Mouse (Mus musculus) stomach, postnatal 0 days (tissue): ENCODE measurements at regions not wholly inside any gene's neighbourhood (a gene's known extent, or its start where the extent isn't known, plus 50 kb on each side); places are given as distances from the start of the nearest gene placed in this dataset.

Source experiments
- ATAC-seq: fragments of 200-750 bp; cut with Nextera tagmentation; 2 replicates; pipeline ENCODE4 v1.8.0; 2017; ENCODE audit not compliant: low FRiP score, low TSS enrichment
- DNase-seq: peaks from one replicate; pipeline ENCODE4 v3.0.0-alpha.2; 2016; ENCODE audit warnings: low spot score
- H3K27ac ChIP-seq: fragments of 300-500 bp; sonication (generic); replicated peaks from 2 replicates; pipeline ENCODE4 v1.5.1; 2014; ENCODE audit warnings: mild to moderate bottlenecking, control low read depth
- H3K27me3 ChIP-seq: fragments of 300-500 bp; sonication (generic); 2 replicates; pipeline ENCODE4 v1.6.1; 2014; ENCODE audit warnings: low read length; ENCODE audit not compliant: control insufficient read depth, insufficient read depth
- H3K36me3 ChIP-seq: fragments of 300-500 bp; sonication (generic); 2 replicates; pipeline ENCODE4 v1.6.1; 2014; ENCODE audit warnings: low read length, mixed read lengths; ENCODE audit not compliant: control insufficient read depth, insufficient read depth
- H3K4me1 ChIP-seq: fragments of 300-500 bp; sonication (generic); replicated peaks from 2 replicates; pipeline ENCODE4 v1.6.1; 2014; ENCODE audit warnings: antibody characterized with exemption; ENCODE audit not compliant: control insufficient read depth, insufficient read depth
- H3K4me2 ChIP-seq: fragments of 300-500 bp; sonication (generic); replicated peaks from 2 replicates; pipeline ENCODE4 v1.6.1; 2014; ENCODE audit warnings: low read depth, mild to moderate bottlenecking, control low read depth, moderate library complexity
- H3K4me3 ChIP-seq: fragments of 300-500 bp; sonication (generic); 2 replicates; pipeline ENCODE4 v1.5.1; 2014; ENCODE audit warnings: low read depth, low read length, control low read depth
- H3K9ac ChIP-seq: fragments of 300-500 bp; sonication (generic); 2 replicates; pipeline ENCODE4 v1.6.1; 2014; ENCODE audit warnings: mild to moderate bottlenecking, low read length, control low read depth, mixed read lengths
- H3K9me3 ChIP-seq: fragments of 300-500 bp; sonication (generic); 2 replicates; pipeline ENCODE4 v1.6.1; 2016; ENCODE audit warnings: low read length; ENCODE audit not compliant: control insufficient read depth
- CTCF ChIP-seq: IDR thresholded peaks from 2 replicates; pipeline ENCODE4 v1.5.1; 2016; ENCODE audit warnings: antibody characterized with exemption, low read depth, mild to moderate bottlenecking, moderate library complexity
- EP300 ChIP-seq: optimal IDR thresholded peaks from 2 replicates; pipeline ENCODE3; 2016; ENCODE audit warnings: antibody characterized with exemption
- WGBS: fragments of 180-500 bp; shearing (Covaris S2); extraction: QIAGEN DNeasy Blood & Tissue Kit; methylation state at CpG from one replicate; pipeline ENCODE4 v1.1.7; 2014; 5-methylcytosine and 5-hydroxymethylcytosine counted together

GRCm38 (mm10) chr1:41165878-41166786 lies 360.7 kb downstream of the Tmem182 start:
- H3K4me2 ChIP-seq, result no peak overlapping the region
- H3K27ac ChIP-seq, result no peak overlapping the region
- H3K9me3 ChIP-seq, result no peaks in the 10 kb centered on the region
- H3K27me3 ChIP-seq, result no peaks in the 10 kb centered on the region
- H3K4me1 ChIP-seq, result no peaks in the 10 kb centered on the region
- no peak overlapping the region for H3K4me3 ChIP-seq
- WGBS, result 55% methylated on average over 12 of the region's 12 CpGs
- no peak for ATAC-seq
- H3K9ac ChIP-seq, result no peak overlapping the region
- DNase-seq, result no peak
- no peak for TF ChIP-seq EP300
- TF ChIP-seq CTCF, result no peak
- no peaks in the 10 kb centered on the region for H3K36me3 ChIP-seq

- H3K27ac ChIP-seq, result no peak overlapping the region
- DNase-seq, result no peak
- H3K36me3 ChIP-seq, result no peaks in the 10 kb centered on the region
- no peak overlapping the region for H3K9ac ChIP-seq
- H3K4me3 ChIP-seq, result no peak overlapping the region
- TF ChIP-seq EP300 (no peak), CTCF (no peak)
- no peak overlapping the region for H3K4me2 ChIP-seq
- H3K27me3 ChIP-seq, result no peaks in the 10 kb centered on the region
- no peak for ATAC-seq
- H3K9me3 ChIP-seq, result no peaks in the 10 kb centered on the region
- H3K4me1 ChIP-seq, result no peaks in the 10 kb centered on the region
- WGBS, result 73% methylated on average over 4 of the region's 4 CpGs
Observed at GRCm38 (mm10) chr1:41166787-41167420, 361.5 kb downstream of the Tmem182 start.

GRCm38 (mm10) chr1:41186991-41187390 lies 381.6 kb downstream of the Tmem182 start:
- ATAC-seq, result no peak
- TF ChIP-seq EP300, result no peak
- no peak for DNase-seq

GRCm38 (mm10) chr1:41212876-41213275 lies 407.5 kb downstream of the Tmem182 start:
- WGBS, result 62% methylated on average over 2 of the region's 2 CpGs
- DNase-seq (no peak), ATAC-seq (no peak)
- H3K9ac ChIP-seq, result no peak overlapping the region
- TF ChIP-seq EP300, result no peak
- no peak for TF ChIP-seq CTCF
- H3K27me3 ChIP-seq, result no peaks in the 10 kb centered on the region
- no peaks in the 10 kb centered on the region for H3K4me1 ChIP-seq
- H3K4me3 ChIP-seq, result no peak overlapping the region
- no peaks in the 10 kb centered on the region for H3K36me3 ChIP-seq
- no peaks in the 10 kb centered on the region for H3K9me3 ChIP-seq
- no peak overlapping the region for H3K27ac ChIP-seq
- H3K4me2 ChIP-seq, result no peak overlapping the region

More at GRCm38 (mm10) chr1:41186991-41187390, 381.6 kb downstream of the Tmem182 start:
- Histone ChIP-seq H3K4me2 (no peak overlapping the region), H3K27me3 (no peaks in the 10 kb centered on the region), H3K9ac (no peak overlapping the region), H3K4me3 (no peak overlapping the region), H3K4me1 (no peaks in the 10 kb centered on the region), H3K36me3 (no peaks in the 10 kb centered on the region), H3K9me3 (no peaks in the 10 kb centered on the region), H3K27ac (no peak overlapping the region)
- WGBS, result 61% methylated on average over 6 of the region's 6 CpGs

GRCm38 (mm10) chr1:41225851-41226250 lies 420.4 kb downstream of the Tmem182 start:
- Histone ChIP-seq H3K4me2 (no peak overlapping the region), H3K36me3 (no peaks in the 10 kb centered on the region), H3K4me1 (no peaks in the 10 kb centered on the region), H3K9ac (no peak overlapping the region), H3K4me3 (no peak overlapping the region), H3K27ac (no peak overlapping the region), H3K9me3 (no peaks in the 10 kb centered on the region), H3K27me3 (no peaks in the 10 kb centered on the region)
- 85% methylated on average over 1 of the region's 1 CpGs for WGBS
- TF ChIP-seq CTCF (no peak), EP300 (no peak)
- ATAC-seq (no peak), DNase-seq (no peak)

GRCm38 (mm10) chr1:41235335-41235734 lies 429.9 kb downstream of the Tmem182 start:
- no peak overlapping the region for H3K4me2 ChIP-seq

More at GRCm38 (mm10) chr1:41235335-41235734, 429.9 kb downstream of the Tmem182 start:
- Histone ChIP-seq H3K4me3 (no peak overlapping the region), H3K27ac (no peak overlapping the region), H3K9me3 (no peaks in the 10 kb centered on the region), H3K4me1 (no peaks in the 10 kb centered on the region), H3K27me3 (no peaks in the 10 kb centered on the region), H3K9ac (no peak overlapping the region), H3K36me3 (no peaks in the 10 kb centered on the region)
- TF ChIP-seq CTCF (no peak), EP300 (no peak)
- WGBS, result 77% methylated on average over 7 of the region's 7 CpGs
- ATAC-seq, result no peak
- DNase-seq, result no peak
